Mouse (Mus musculus) cerebellum, postnatal 25 days (tissue): Measurements from ENCODE around the gene Lexm.
A peak's percentile ranks its signal among the peaks of the same experiment; 100 is the strongest.

Experiments
- DNase-seq, 2 experiments: peaks; one replicate each; pipeline ENCODE4 v3.0.0; 2021; ENCODE audit warnings: mixed read lengths in 2 of 2

Gene Lexm

GRCm38 (mm10) chr4:106622712-106623111 lies 5.7 kb upstream of the Lexm start:
- no peak for DNase-seq

GRCm38 (mm10) chr4:106622030-106622493 lies 5.0 kb upstream of the Lexm start, which contains the start of gene Ttc22:
Gene Ttc22 (plus strand): TSS chr4:106622432.
- no peak for DNase-seq

GRCm38 (mm10) chr4:106621428-106621827 lies 4.4 kb upstream of the Lexm start:
- no peak for DNase-seq

GRCm38 (mm10) chr4:106618898-106619297 lies 1.9 kb upstream of the Lexm start:
- DNase-seq: no peak

- no peak for DNase-seq
Measured at GRCm38 (mm10) chr4:106615637-106616036, 1.4 kb downstream of the Lexm start.

- no peak for DNase-seq
Measured at GRCm38 (mm10) chr4:106614881-106615280, 2.2 kb downstream of the Lexm start.

- peak; percentile 80 to 85 for DNase-seq
Measured at GRCm38 (mm10) chr4:106614180-106614797, 2.8 kb downstream of the Lexm start.

- no peak for DNase-seq
Measured at GRCm38 (mm10) chr4:106613560-106613959, 3.5 kb downstream of the Lexm start.

GRCm38 (mm10) chr4:106613105-106613504 lies 3.9 kb downstream of the Lexm start:
- no peak for DNase-seq

- DNase-seq: no peak
Measured at GRCm38 (mm10) chr4:106607905-106608304, 9.1 kb downstream of the Lexm start.

- peak in 1 of 2 experiments; percentile 34 for DNase-seq
Measured at GRCm38 (mm10) chr4:106606639-106607554, 10.1 kb downstream of the Lexm start.

- no peak for DNase-seq
Measured at GRCm38 (mm10) chr4:106600770-106601169, 16.3 kb downstream of the Lexm start.

GRCm38 (mm10) chr4:106599415-106599814 lies 17.6 kb downstream of the Lexm start:
- DNase-seq: no peak

- no peak for DNase-seq
Measured at GRCm38 (mm10) chr4:106597741-106598140, 19.3 kb downstream of the Lexm start.

- no peak for DNase-seq
Measured at GRCm38 (mm10) chr4:106597055-106597454, 20.0 kb downstream of the Lexm start.

GRCm38 (mm10) chr4:106596200-106596599 lies 20.8 kb downstream of the Lexm start:
- DNase-seq: no peak

- no peak for DNase-seq
Measured at GRCm38 (mm10) chr4:106593636-106594035, 23.4 kb downstream of the Lexm start.

GRCm38 (mm10) chr4:106590871-106591270 lies 26.2 kb downstream of the Lexm start:
- DNase-seq: no peak

GRCm38 (mm10) chr4:106590142-106590541 lies 26.9 kb downstream of the Lexm start:
- DNase-seq: no peak

GRCm38 (mm10) chr4:106587075-106587474 lies 30.0 kb downstream of the Lexm start:
- DNase-seq: no peak

GRCm38 (mm10) chr4:106584665-106585064 lies 32.4 kb downstream of the Lexm start:
- no peak for DNase-seq

- no peak for DNase-seq
Measured at GRCm38 (mm10) chr4:106582428-106583153, 34.5 kb downstream of the Lexm start.

- no peak for DNase-seq
Measured at GRCm38 (mm10) chr4:106581865-106582204, 35.2 kb downstream of the Lexm start.
